In the genomic region with DNA sequence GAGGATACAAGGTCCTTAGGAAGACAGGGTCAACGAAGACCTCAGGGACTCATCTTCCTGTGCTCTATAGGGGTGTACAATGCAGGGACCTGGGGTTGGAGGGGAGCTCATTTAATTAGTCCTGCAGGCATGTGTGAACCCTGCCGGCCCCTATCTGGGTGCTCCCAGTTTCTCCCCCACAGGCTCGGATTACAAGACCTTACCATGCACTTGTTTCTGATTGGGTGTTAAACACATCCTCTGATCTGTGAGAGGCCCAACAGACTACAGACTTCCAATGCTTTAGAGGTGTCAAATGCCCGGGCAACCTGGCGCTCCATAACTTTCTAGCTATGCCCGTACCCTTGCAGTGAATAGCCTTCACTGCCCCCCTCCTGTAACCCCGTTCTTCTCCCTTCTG, we compare ENCODE assay signal across 21 mouse cellular contexts. TPM values are rescaled to one million over a fixed set of nuclear protein-coding genes. Genes with fewer than 3 reads are reported as not detected.
"Had no signal": no experiment of that assay in that cellular context is flagged by ENCODE, and none has a peak within 500 bp of the region (broad histone marks: within the 10 kb centered on the region; RNA-seq: fewer than 3 reads in every experiment).

No protein-coding gene starts in this region.

- ATAC-seq: midbrain, embryonic 16.5 days had no signal

- H3K4me1 ChIP-seq: midbrain, embryonic 12.5 days; neural tube, embryonic 13.5 days; neural tube, embryonic 15.5 days had no signal

- H3K9me3 ChIP-seq: midbrain, embryonic 10.5 days; midbrain, embryonic 12.5 days; neural tube, embryonic 13.5 days; neural tube, embryonic 15.5 days had no signal

- H3K4me2 ChIP-seq: lung, embryonic 14.5 days; midbrain, embryonic 12.5 days; neural tube, embryonic 13.5 days; neural tube, embryonic 15.5 days had no signal

- H3K4me3 ChIP-seq: midbrain, embryonic 10.5 days; midbrain, embryonic 12.5 days; myocyte; neural tube, embryonic 13.5 days; neural tube, embryonic 15.5 days had no signal

- DNase-seq: lung, embryonic 14.5 days; lung, postnatal 10 days; lung, postnatal 4 days; midbrain, embryonic 14.5 days; retina, postnatal 1 day; right cerebral cortex, adult 18-20 months; right cerebral cortex, postnatal 25 days; right cerebral cortex, postnatal 4 days; spleen, adult 18-20 months; thymus, adult 18-20 months; thymus, postnatal 25 days; thymus, postnatal 4 days had no signal

- H3K27ac ChIP-seq: midbrain, embryonic 10.5 days; midbrain, embryonic 12.5 days; neural tube, embryonic 13.5 days; neural tube, embryonic 15.5 days had no signal

- H3K9ac ChIP-seq: lung, embryonic 14.5 days; midbrain, embryonic 12.5 days; neural tube, embryonic 13.5 days; neural tube, embryonic 15.5 days had no signal

- H3K36me3 ChIP-seq: midbrain, embryonic 10.5 days; midbrain, embryonic 12.5 days; neural tube, embryonic 13.5 days; neural tube, embryonic 15.5 days had no signal

- H3K27me3 ChIP-seq: midbrain, embryonic 12.5 days; neural tube, embryonic 13.5 days; neural tube, embryonic 15.5 days had no signal

RNA-seq across cellular contexts. Expression of a gene that starts 38.0 kb away (rescaled TPM):
- total RNA-seq: megakaryocyte-erythroid progenitor cell, adult 5-6 weeks had no signal
- polyA plus RNA-seq: midbrain, embryonic 10.5 days; neural tube, embryonic 11.5 days had no signal

RNA-seq across cellular contexts. Expression of a gene that starts 44.4 kb away (rescaled TPM):
- total RNA-seq: megakaryocyte, adult 5-6 weeks; megakaryocyte-erythroid progenitor cell, adult 5-6 weeks had no signal
